Mouse (Mus musculus): ENCODE measurements around the gene Olfr1393.
"Not testable (repeated sequence)": the region's sequence is repeated elsewhere in the genome, so short reads cannot be mapped to it uniquely, and the experiment has no call there.

The Olfr1393 gene

DNA sequence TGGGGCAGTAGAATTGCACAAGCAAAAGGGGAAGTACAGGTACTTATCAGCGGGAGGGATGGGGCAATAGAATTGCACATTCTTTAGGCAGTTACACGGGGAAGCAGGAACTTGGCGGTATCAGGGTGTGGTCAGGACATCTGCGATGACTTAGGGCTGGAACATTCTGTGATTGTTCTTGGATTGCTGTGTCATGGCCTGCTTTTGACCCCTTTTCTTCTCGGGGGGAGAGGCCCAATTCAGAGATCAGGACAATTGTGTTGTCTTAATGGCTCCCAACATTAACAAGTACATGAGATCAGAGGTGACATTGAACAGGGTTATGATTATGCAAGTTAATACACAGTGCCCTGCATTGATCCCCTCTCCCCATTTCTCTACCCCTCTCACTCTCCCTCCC is 30.4 kb downstream of the Olfr1393 start:
- not testable (repeated sequence) for DNase-seq (ENCODE audit: low read depth)

DNA sequence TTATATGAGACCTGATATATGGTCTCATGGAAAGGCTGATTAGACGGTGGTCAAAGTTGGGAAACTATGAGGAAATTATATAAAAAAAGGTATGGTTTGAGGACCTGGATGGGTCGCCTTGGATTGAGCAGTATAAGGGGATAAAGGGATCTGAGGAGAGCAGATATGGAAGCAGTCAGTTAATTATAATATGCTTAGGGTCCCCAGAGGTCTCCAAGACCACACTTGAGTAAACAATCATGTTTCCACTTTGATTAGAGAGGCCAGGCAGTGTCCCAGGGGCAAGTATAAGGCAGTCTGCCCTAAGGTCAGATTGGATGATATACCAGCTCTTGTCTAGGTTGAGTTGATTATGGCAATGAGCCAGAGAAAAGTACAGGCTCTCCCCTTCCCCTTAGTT is 44.3 kb downstream of the Olfr1393 start, which contains the start of gene Olfr1391:
Gene Olfr1391, plus strand, starts transcription at position 301 of the 400 bp plus-strand sequence.
- DNase-seq (ENCODE audit: low read depth) = no peak

DNA sequence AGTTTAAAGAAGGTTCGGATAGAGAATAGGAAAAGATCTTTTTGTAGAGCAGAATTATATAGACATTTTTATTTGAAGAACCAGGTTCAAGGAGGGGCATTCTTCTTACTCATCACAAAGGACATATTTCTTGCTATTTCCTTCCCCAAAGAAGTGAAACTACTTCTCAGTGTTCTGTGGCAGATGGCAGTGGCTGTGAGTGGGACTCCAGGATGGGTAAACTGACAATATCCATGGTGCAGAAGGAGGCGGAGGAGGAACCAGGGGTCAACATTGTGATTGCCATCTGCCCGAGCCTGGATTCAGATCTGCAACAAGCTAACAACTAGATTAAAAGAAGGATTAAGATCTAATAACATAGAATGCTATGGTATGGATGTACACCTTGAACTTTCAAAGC is 48.6 kb downstream of the Olfr1393 start:
- DNase-seq (ENCODE audit: low read depth) = no peak

DNA sequence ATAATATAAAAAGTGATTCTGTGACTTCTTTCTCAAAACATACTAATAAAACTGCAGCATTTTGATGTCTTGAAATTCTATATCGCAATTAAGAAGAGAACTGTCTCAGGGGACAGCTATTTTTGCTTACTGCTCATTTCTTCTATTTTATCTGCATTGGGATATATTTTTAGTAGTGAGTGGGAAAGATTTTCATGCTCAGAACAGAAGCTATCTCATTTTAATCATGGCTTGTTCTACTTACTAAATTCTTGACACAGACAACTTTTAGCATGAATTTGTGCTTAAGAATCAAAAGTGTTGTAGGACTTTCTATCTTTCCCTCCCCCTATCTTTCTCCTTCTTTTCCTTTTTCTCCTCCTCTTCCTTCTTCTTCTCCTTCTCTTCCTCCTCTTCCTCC is 51.6 kb downstream of the Olfr1393 start:
- no peak for DNase-seq (ENCODE audit: low read depth)
